Mouse (Mus musculus) limb, embryonic 14.5 days (tissue): ENCODE measurements around the gene Spata13. TPM values are rescaled to one million over a fixed set of nuclear protein-coding genes. Genes with fewer than 3 reads are reported as not detected.

Source experiments
- ATAC-seq: fragments of 200-750 bp; cut with Nextera tagmentation; 2 replicates; pipeline ENCODE4 v1.8.0; 2017; ENCODE audit warnings: low read depth, moderate number of reproducible peaks, moderate TSS enrichment; ENCODE audit not compliant: low FRiP score
- DNase-seq: peaks from one replicate; pipeline ENCODE4 v3.0.0-alpha.2; 2015; ENCODE audit warnings: low spot score
- H3K27ac ChIP-seq: fragments of 300-500 bp; sonication (generic); replicated peaks from 2 replicates; pipeline ENCODE4 v1.5.1; 2014; ENCODE audit warnings: low read depth, mild to moderate bottlenecking, low read length, moderate library complexity, mixed read lengths
- H3K27me3 ChIP-seq: fragments of 300-500 bp; sonication (generic); 2 replicates; pipeline ENCODE4 v1.6.1; 2014; ENCODE audit warnings: low read length, mixed read lengths; ENCODE audit not compliant: control insufficient read depth, insufficient read depth
- H3K36me3 ChIP-seq: fragments of 300-500 bp; sonication (generic); 2 replicates; pipeline ENCODE4 v1.6.1; 2014; ENCODE audit warnings: mild to moderate bottlenecking, low read length, moderate library complexity, mixed read lengths; ENCODE audit not compliant: control insufficient read depth, insufficient read depth
- H3K4me1 ChIP-seq: fragments of 300-500 bp; sonication (generic); 2 replicates; pipeline ENCODE4 v1.6.1; 2014; ENCODE audit warnings: antibody characterized with exemption, low read length, mixed read lengths; ENCODE audit not compliant: control insufficient read depth, insufficient read depth
- H3K4me2 ChIP-seq: fragments of 300-500 bp; sonication (generic); replicated peaks from 2 replicates; pipeline ENCODE4 v1.6.1; 2014; ENCODE audit warnings: low read depth, mild to moderate bottlenecking, low read length, moderate library complexity; ENCODE audit not compliant: severe bottlenecking
- H3K4me3 ChIP-seq: fragments of 300-500 bp; sonication (generic); replicated peaks from 2 replicates; pipeline ENCODE4 v1.5.1; 2014; ENCODE audit warnings: low read length
- H3K9ac ChIP-seq: fragments of 300-500 bp; sonication (generic); 2 replicates; pipeline ENCODE4 v1.6.1; 2014; ENCODE audit warnings: mild to moderate bottlenecking, low read depth, low read length, moderate library complexity; ENCODE audit not compliant: severe bottlenecking
- H3K9me3 ChIP-seq: fragments of 300-500 bp; sonication (generic); 2 replicates; pipeline ENCODE4 v1.6.1; 2016; ENCODE audit warnings: low read length; ENCODE audit not compliant: control insufficient read depth
- POLR2A ChIP-seq: fragments of 200-500 bp; IDR thresholded peaks from 2 replicates; pipeline ENCODE4 v1.8.0; 2012; ENCODE audit warnings: inconsistent platforms, mild to moderate bottlenecking, moderate library complexity, borderline replicate concordance; ENCODE audit not compliant: insufficient read depth, insufficient read length; ENCODE audit errors: extremely low read depth
- WGBS: fragments of 180-500 bp; shearing (Covaris S2); extraction: QIAGEN DNeasy Blood & Tissue Kit; methylation state at CpG from one replicate; pipeline ENCODE4 v1.1.7; 2014; 5-methylcytosine and 5-hydroxymethylcytosine counted together
- polyA plus RNA-seq, 2 experiments: library from polyadenylated mRNA; depleted of rRNA in 1 of 2; stranded (reverse) in 1 of 2; unstranded in 1 of 2; fragments of >200 nt; fragmentation: Nextera tagmentation in 1 of 2; extraction: Ambion mirVana in 1 of 2; gene quantifications; 2 replicates each; pipeline versions ENCODE4 v1.2.1 to v1.2.3; 2012 to 2014

Spata13 gene
- polyA plus RNA-seq, 2 experiments = 6.8 to 9.5 TPM

DNA sequence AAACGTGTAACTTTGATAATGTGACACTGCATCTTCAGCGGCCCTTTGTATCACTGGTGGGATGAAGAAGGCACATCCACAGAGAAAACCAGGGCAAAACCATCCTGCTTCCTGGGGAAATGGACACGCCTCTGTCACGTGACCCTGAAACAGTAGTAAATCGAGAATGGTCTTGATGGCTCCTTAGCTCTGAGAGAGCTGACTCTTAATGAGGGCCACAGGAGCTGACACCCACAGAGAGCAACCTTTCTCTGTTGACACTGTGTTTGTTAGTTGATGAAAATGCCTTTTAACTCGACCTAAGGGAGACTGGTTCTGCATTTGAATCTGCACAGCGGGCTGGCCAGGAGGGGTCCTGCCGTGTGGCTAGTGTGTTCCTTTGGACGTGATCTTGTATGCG is 128.0 kb downstream of the Spata13 start:
- H3K36me3 ChIP-seq = no peaks in the 10 kb centered on the region; the same call in 1 of the 2 replicates
- H3K27ac ChIP-seq = no peak overlapping the region
- H3K4me1 ChIP-seq = no peaks in the 10 kb centered on the region
- no peaks in the 10 kb centered on the region for H3K27me3 ChIP-seq
- no peak overlapping the region for H3K9ac ChIP-seq
- 80% methylated on average over 10 of the region's 10 CpGs for WGBS
- ATAC-seq (no peak), DNase-seq (no peak)
- TF ChIP-seq POLR2A = no peak
- H3K9me3 ChIP-seq = no peaks in the 10 kb centered on the region
- no peak overlapping the region for H3K4me3 ChIP-seq
- no peak overlapping the region for H3K4me2 ChIP-seq

DNA sequence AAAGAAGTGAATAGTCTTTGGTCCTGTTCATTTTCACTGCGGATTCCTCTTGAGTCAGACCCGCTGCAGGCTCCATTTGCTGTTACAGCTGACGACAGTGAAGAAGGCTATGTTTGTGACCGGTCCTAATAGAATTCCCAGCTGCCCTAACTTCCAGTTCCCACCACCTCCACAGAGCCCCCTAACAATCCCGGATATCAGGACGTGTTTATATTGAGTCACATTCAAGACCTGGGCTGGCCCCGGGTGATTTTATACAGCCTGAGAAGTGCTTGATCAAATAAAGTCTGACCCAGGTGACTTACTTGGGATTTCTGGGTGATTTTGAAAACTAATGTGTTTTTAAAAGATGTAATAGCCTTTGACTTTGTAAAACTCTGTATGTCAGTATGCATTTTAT is 129.0 kb downstream of the Spata13 start:
- no peak for TF ChIP-seq POLR2A
- no peaks in the 10 kb centered on the region for H3K27me3 ChIP-seq
- peaks cover 4% of the 10 kb centered on the region for H3K4me1 ChIP-seq
- no peaks in the 10 kb centered on the region for H3K9me3 ChIP-seq
- no peak overlapping the region for H3K4me3 ChIP-seq
- no peak overlapping the region for H3K9ac ChIP-seq
- DNase-seq = no peak
- WGBS = 52% methylated on average over 7 of the region's 7 CpGs
- no peak for ATAC-seq
- H3K36me3 ChIP-seq = no peaks in the 10 kb centered on the region; the same call in 1 of the 2 replicates
- H3K4me2 ChIP-seq = no peak overlapping the region
- no peak overlapping the region for H3K27ac ChIP-seq

DNA sequence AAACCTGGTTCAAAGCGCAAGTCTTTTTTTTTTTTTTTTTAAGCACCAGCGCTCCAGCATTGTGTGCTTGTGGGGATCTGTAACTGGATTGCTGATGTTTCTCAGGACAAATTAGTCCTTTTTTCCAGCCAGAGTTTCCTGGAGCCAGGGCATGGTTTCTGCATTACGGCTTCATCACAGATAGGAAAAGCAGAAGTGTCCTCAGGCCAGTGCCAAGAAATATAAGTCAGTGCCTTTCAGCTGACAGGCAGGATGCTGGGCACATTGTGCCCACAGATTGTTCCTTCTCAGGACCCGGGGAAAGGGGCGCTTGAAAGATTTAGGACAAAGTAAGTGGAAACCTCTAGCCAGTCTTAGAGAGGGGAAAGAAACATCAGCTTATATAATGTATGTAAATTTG is 129.9 kb downstream of the Spata13 start:
- no peak overlapping the region for H3K27ac ChIP-seq
- TF ChIP-seq POLR2A = no peak
- no peak overlapping the region for H3K4me2 ChIP-seq
- DNase-seq = no peak
- no peaks in the 10 kb centered on the region for H3K9me3 ChIP-seq
- H3K9ac ChIP-seq = no peak overlapping the region
- no peak for ATAC-seq
- peaks cover 7% of the 10 kb centered on the region for H3K4me1 ChIP-seq
- no peaks in the 10 kb centered on the region; the same call in 1 of the 2 replicates for H3K36me3 ChIP-seq
- 80% methylated on average over 5 of the region's 5 CpGs for WGBS
- no peaks in the 10 kb centered on the region for H3K27me3 ChIP-seq
- no peak overlapping the region for H3K4me3 ChIP-seq

DNA sequence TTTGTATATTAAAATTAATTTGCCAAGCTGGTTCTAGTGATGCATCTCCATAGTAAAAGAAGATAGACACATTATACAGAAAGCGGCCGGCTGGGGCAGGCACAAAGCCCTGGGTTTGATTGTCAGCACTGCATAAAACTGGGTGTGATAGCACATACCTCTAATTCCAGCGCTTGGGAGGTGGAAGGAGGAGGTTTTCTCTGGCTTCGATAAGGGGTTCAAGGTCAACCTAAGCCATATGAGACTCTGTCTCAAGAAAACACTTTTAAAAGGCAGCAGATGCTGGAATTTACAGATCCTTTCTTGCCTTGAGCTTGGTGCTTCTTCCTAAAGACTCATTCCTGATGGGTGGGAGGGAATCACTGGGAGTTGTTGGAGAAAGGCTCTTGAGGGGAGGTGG is 130.7 kb downstream of the Spata13 start:
- Histone ChIP-seq H3K9ac (no peak overlapping the region), H3K36me3 (no peaks in the 10 kb centered on the region; the same call in 1 of the 2 replicates), H3K27ac (no peak overlapping the region), H3K9me3 (no peaks in the 10 kb centered on the region), H3K4me3 (no peak overlapping the region), H3K27me3 (no peaks in the 10 kb centered on the region), H3K4me1 (peaks cover 7% of the 10 kb centered on the region), H3K4me2 (no peak overlapping the region)
- ATAC-seq (no peak), DNase-seq (no peak)
- no peak for TF ChIP-seq POLR2A
- WGBS = 69% methylated on average over 4 of the region's 4 CpGs

DNA sequence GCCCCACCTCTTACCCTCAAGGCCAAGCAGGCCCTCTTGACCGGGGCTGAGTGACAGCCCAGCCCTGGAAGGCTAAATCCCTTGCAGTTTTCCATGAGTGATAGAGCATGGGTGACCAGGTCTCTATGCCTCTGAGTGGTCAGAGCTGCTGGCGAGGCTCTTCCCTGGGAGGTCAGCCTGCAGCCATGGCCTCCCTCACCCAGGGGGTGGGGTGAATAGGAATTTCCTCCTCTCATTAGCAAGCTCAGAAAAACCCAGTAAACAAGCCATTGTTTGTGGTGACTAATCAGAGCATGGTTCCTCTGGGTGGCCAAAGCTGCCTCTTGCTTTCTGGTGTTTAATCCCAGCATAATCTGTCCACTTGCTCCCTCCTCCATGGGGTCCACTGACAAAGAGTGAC is 131.2 kb downstream of the Spata13 start:
- no peaks in the 10 kb centered on the region for H3K36me3 ChIP-seq
- 48% methylated on average over 2 of the region's 2 CpGs for WGBS
- H3K4me3 ChIP-seq = no peak overlapping the region
- H3K9ac ChIP-seq = no peak overlapping the region
- H3K4me1 ChIP-seq = peaks cover 7% of the 10 kb centered on the region
- no peaks in the 10 kb centered on the region for H3K27me3 ChIP-seq
- no peak for ATAC-seq
- H3K4me2 ChIP-seq = no peak overlapping the region
- H3K27ac ChIP-seq = no peak overlapping the region
- no peak for TF ChIP-seq POLR2A
- H3K9me3 ChIP-seq = no peaks in the 10 kb centered on the region
- DNase-seq = no peak

DNA sequence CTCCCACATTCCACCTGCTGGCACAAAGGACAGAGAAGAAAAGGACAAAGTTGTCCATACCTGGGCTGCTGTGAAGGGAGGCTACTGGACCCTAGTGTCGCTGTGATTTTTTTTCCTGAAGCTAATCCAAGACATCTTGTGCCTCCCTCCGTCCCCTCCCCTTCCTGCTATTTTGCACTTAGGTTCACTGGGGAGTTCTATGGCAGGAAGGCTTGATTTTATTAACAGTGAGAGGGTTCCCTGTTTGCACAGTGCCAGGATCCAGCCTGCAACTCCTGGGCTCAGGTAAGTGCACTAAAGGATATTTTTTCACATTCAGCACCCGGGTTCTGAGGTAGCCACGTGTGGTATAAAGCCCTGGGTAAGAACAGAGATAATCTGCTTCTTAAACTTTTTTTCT is 134.1 kb downstream of the Spata13 start, which contains the start of gene C1qtnf9:
TSS of gene C1qtnf9 (plus strand) at position 251 of the 400 bp plus-strand sequence.
- Histone ChIP-seq H3K4me1 (peaks cover 7% of the 10 kb centered on the region), H3K27me3 (no peaks in the 10 kb centered on the region), H3K27ac (no peak within 1 kb of the TSS), H3K9me3 (no peaks in the 10 kb centered on the region), H3K4me2 (no peak within 1 kb of the TSS), H3K4me3 (no peak within 1 kb of the TSS), H3K36me3 (no peaks in the 10 kb centered on the region), H3K9ac (no peak within 1 kb of the TSS; the same call in 1 of the 2 replicates)
- ATAC-seq (no peak), DNase-seq (no peak)
- WGBS = 54% methylated on average over 4 of the region's 4 CpGs
- TF ChIP-seq POLR2A = no peak
